Mouse (Mus musculus) MEL (cell line): ENCODE data around the gene Gm37240. TPM values are rescaled to one million over a fixed set of nuclear protein-coding genes. Genes with fewer than 3 reads are reported as not detected.

Experiments used
- DNase-seq: peaks from one replicate; pipeline ENCODE4 v3.0.0; 2011; ENCODE audit warnings: low read depth, low spot score
- H3K27ac ChIP-seq: 2 replicates; pipeline ENCODE4 v1.5.1; 2012; ENCODE audit warnings: low read depth, mild to moderate bottlenecking, control low read depth, low read length, moderate library complexity; ENCODE audit not compliant: control insufficient read depth
- H3K27me3 ChIP-seq, 2 experiments: fragments of 150-350 bp in 1 of 2; sonication (generic) in 1 of 2; 2 replicates each; pipeline ENCODE4 v1.6.1; 2012; ENCODE audit warnings: low read length in 2 of 2, mild to moderate bottlenecking in 2 of 2, improper control_type of control experiment in 1 of 2, moderate library complexity in 1 of 2; ENCODE audit not compliant: insufficient read depth in 2 of 2, control insufficient read depth in 1 of 2
- H3K36me3 ChIP-seq, 2 experiments: 2 replicates each; pipeline ENCODE4 v1.6.1; 2012 to 2014; ENCODE audit warnings: low read length in 2 of 2, improper control_type of control experiment in 1 of 2, inconsistent platforms in 1 of 2, mild to moderate bottlenecking in 1 of 2; ENCODE audit not compliant: insufficient read depth in 2 of 2, control insufficient read depth in 1 of 2
- H3K4me1 ChIP-seq, 2 experiments: fragments of 150-350 bp in 1 of 2; sonication (generic) in 1 of 2; 2 replicates each; pipeline ENCODE4 v1.6.1; 2012; ENCODE audit warnings: low read length in 2 of 2, improper control_type of control experiment in 1 of 2, mild to moderate bottlenecking in 1 of 2; ENCODE audit not compliant: insufficient read depth in 2 of 2, control insufficient read depth in 1 of 2
- H3K4me3 ChIP-seq, 2 experiments: fragments of 150-350 bp in 1 of 2; sonication (generic) in 1 of 2; 2 replicates each; pipeline ENCODE4 v1.5.1; 2012; ENCODE audit warnings: low read depth in 2 of 2, low read length in 2 of 2, mild to moderate bottlenecking in 2 of 2, moderate library complexity in 2 of 2, control low read depth in 1 of 2, improper control_type of control experiment in 1 of 2; ENCODE audit not compliant: control insufficient read depth in 1 of 2, insufficient read depth in 1 of 2
- H3K79me2 ChIP-seq: 2 replicates; pipeline ENCODE4 v1.6.1; 2012; ENCODE audit warnings: mild to moderate bottlenecking, low read length, moderate library complexity; ENCODE audit not compliant: control insufficient read depth, poor library complexity, insufficient read depth
- H3K9ac ChIP-seq: 2 replicates; pipeline ENCODE4 v1.6.1; 2012; ENCODE audit warnings: low read depth, mild to moderate bottlenecking, control low read depth, low read length, moderate library complexity; ENCODE audit not compliant: control insufficient read depth, poor library complexity, severe bottlenecking
- H3K9me3 ChIP-seq: fragments of 150-350 bp; sonication (generic); replicated peaks from 2 replicates; pipeline ENCODE4 v1.6.1; 2012; ENCODE audit warnings: mild to moderate bottlenecking, low read length, improper control_type of control experiment, moderate library complexity; ENCODE audit not compliant: insufficient read depth
- CHD1 ChIP-seq: IDR thresholded peaks from 2 replicates; pipeline ENCODE4 v1.6.1; 2012; ENCODE audit warnings: low read depth, mild to moderate bottlenecking, inconsistent platforms, low read length, improper control_type of control experiment
- CHD2 ChIP-seq: IDR thresholded peaks from 2 replicates; pipeline ENCODE4 v1.6.1; 2011; ENCODE audit warnings: low read length, improper control_type of control experiment
- E2F4 ChIP-seq: IDR thresholded peaks from 2 replicates; pipeline ENCODE4 v1.6.1; 2011; ENCODE audit warnings: low read depth, low read length, improper control_type of control experiment, borderline replicate concordance
- ETS1 ChIP-seq: IDR thresholded peaks from 2 replicates; pipeline ENCODE4 v1.6.1; 2012; ENCODE audit warnings: low read depth, mild to moderate bottlenecking, inconsistent platforms, low read length, improper control_type of control experiment, moderate library complexity
- GABPA ChIP-seq: IDR thresholded peaks from 2 replicates; pipeline ENCODE4 v1.6.1; 2012; ENCODE audit warnings: low read depth, mild to moderate bottlenecking, inconsistent platforms, low read length, improper control_type of control experiment, moderate library complexity
- GATA1 ChIP-seq: IDR thresholded peaks from 2 replicates; pipeline ENCODE4 v1.6.1; 2011; ENCODE audit warnings: low read depth, low read length, improper control_type of control experiment
- JUND ChIP-seq: IDR thresholded peaks from 2 replicates; pipeline ENCODE4 v1.6.1; 2011; ENCODE audit warnings: low read depth, mild to moderate bottlenecking, improper control_type of control experiment, low read length
- MAX ChIP-seq: IDR thresholded peaks from 2 replicates; pipeline ENCODE4 v1.6.1; 2011; ENCODE audit warnings: low read length, improper control_type of control experiment
- MAZ ChIP-seq: IDR thresholded peaks from 2 replicates; pipeline ENCODE4 v1.6.1; 2012; ENCODE audit warnings: low read depth, mild to moderate bottlenecking, inconsistent platforms, low read length, improper control_type of control experiment
- MEF2A ChIP-seq: IDR thresholded peaks from 2 replicates; pipeline ENCODE4 v1.6.1; 2014; ENCODE audit warnings: low read depth, mild to moderate bottlenecking, inconsistent platforms, low read length, improper control_type of control experiment; ENCODE audit not compliant: poor library complexity, insufficient replicate concordance, severe bottlenecking; ENCODE audit errors: extremely low read depth
- MXI1 ChIP-seq: IDR thresholded peaks from 2 replicates; pipeline ENCODE4 v1.6.1; 2011; ENCODE audit warnings: mild to moderate bottlenecking, low read depth, low read length, improper control_type of control experiment
- MYB ChIP-seq: IDR thresholded peaks from 2 replicates; pipeline ENCODE4 v1.6.1; 2011; ENCODE audit warnings: mild to moderate bottlenecking, low read depth, low read length, improper control_type of control experiment
- NELFE ChIP-seq: IDR thresholded peaks from 2 replicates; pipeline ENCODE4 v1.6.1; 2011; ENCODE audit warnings: low read depth, low read length, improper control_type of control experiment
- POLR2A ChIP-seq, 2 experiments: IDR thresholded peaks; 2 replicates each; pipeline ENCODE4 v1.6.1; 2011 to 2012; ENCODE audit warnings: low read length in 2 of 2, mild to moderate bottlenecking in 2 of 2, control low read depth in 1 of 2, improper control_type of control experiment in 1 of 2, low read depth in 1 of 2, moderate library complexity in 1 of 2; ENCODE audit not compliant: control insufficient read depth in 1 of 2, insufficient read depth in 1 of 2, poor library complexity in 1 of 2
- POLR2AphosphoS5 ChIP-seq: IDR thresholded peaks from 2 replicates; pipeline ENCODE4 v1.6.1; 2012; ENCODE audit warnings: low read depth, borderline replicate concordance, mild to moderate bottlenecking, inconsistent platforms, low read length, moderate library complexity, mixed read lengths
- RAD21 ChIP-seq: IDR thresholded peaks from 2 replicates; pipeline ENCODE4 v1.6.1; 2011; ENCODE audit warnings: mild to moderate bottlenecking, low read depth, low read length, improper control_type of control experiment
- RCOR1 ChIP-seq: IDR thresholded peaks from 2 replicates; pipeline ENCODE4 v1.6.1; 2012; ENCODE audit warnings: low read depth, mild to moderate bottlenecking, inconsistent platforms, low read length, improper control_type of control experiment
- SMC3 ChIP-seq: IDR thresholded peaks from 2 replicates; pipeline ENCODE4 v1.6.1; 2011; ENCODE audit warnings: low read depth, low read length, improper control_type of control experiment
- TAL1 ChIP-seq: IDR thresholded peaks from 2 replicates; pipeline ENCODE4 v1.6.1; 2012; ENCODE audit warnings: mild to moderate bottlenecking, inconsistent platforms, low read length, moderate library complexity, mixed read lengths
- UBTF ChIP-seq: IDR thresholded peaks from 2 replicates; pipeline ENCODE4 v1.6.1; 2012; ENCODE audit warnings: low read depth, mild to moderate bottlenecking, inconsistent platforms, low read length, improper control_type of control experiment, moderate library complexity, borderline replicate concordance; ENCODE audit not compliant: insufficient read depth
- USF1 ChIP-seq: IDR thresholded peaks from 2 replicates; pipeline ENCODE4 v1.6.1; 2014; ENCODE audit warnings: low read depth, mild to moderate bottlenecking, inconsistent platforms, low read length, improper control_type of control experiment, moderate library complexity
- USF2 ChIP-seq, 2 experiments: IDR thresholded peaks; 2 replicates each; pipeline ENCODE4 v1.6.1; 2011 to 2012; ENCODE audit warnings: improper control_type of control experiment in 2 of 2, low read length in 2 of 2, borderline replicate concordance in 1 of 2, inconsistent platforms in 1 of 2, low read depth in 1 of 2, mild to moderate bottlenecking in 1 of 2; ENCODE audit not compliant: insufficient read depth in 1 of 2
- ZC3H11A ChIP-seq: IDR thresholded peaks from 2 replicates; pipeline ENCODE4 v1.6.1; 2012; ENCODE audit warnings: low read depth, mild to moderate bottlenecking, inconsistent platforms, low read length, improper control_type of control experiment
- ZKSCAN1 ChIP-seq: IDR thresholded peaks from 2 replicates; pipeline ENCODE4 v1.6.1; 2012; ENCODE audit warnings: low read depth, mild to moderate bottlenecking, inconsistent platforms, low read length, improper control_type of control experiment, moderate library complexity
- polyA plus RNA-seq, 2 experiments: library from polyadenylated mRNA; stranded (reverse) in 1 of 2; unstranded in 1 of 2; fragments of >175 nt in 1 of 2; fragments of >200 nt in 1 of 2; gene quantifications; 2 replicates each; pipeline versions ENCODE4 v1.2.1 to v1.2.4; 2012; ENCODE audit warnings: low replicate concordance in 2 of 2, low read depth in 1 of 2; ENCODE audit not compliant: insufficient read length in 2 of 2, insufficient read depth in 1 of 2, missing spikeins in 1 of 2
- total RNA-seq: library from RNA; depleted of rRNA; stranded (reverse); fragments of 300-350 nt; gene quantifications from 2 replicates; pipeline ENCODE4 v1.2.3, GENCODE M21; 2012

The Gm37240 gene
- total and polyA plus RNA-seq, 3 experiments, result 0.04 TPM; not detected in 2

GRCm38 (mm10) chr3:85793166-85793565 is 94.2 kb downstream of the Gm37240 start:
- TF ChIP-seq MAX (no peak), UBTF (no peak), POLR2A (IDR thresholded peaks at IDR 0.05; ENCODE audit: control insufficient read depth in 1 of 2, insufficient read depth in 1 of 2, low read depth in 1 of 2, low read length in 2 of 2, poor library complexity in 1 of 2) (no peak), SMC3 (no peak), MAZ (no peak), MXI1 (no peak), RAD21 (no peak), TAL1 (no peak), GABPA (no peak), E2F4 (no peak)
- no peak for DNase-seq
- Histone ChIP-seq H3K4me3 (no peak overlapping the region), H3K27me3 (peaks cover 0 to 1% of the 10 kb centered on the region in 2 experiments; a peak in 1 of 4 replicates), H3K9me3 (no peaks in the 10 kb centered on the region), H3K79me2 (no peaks in the 10 kb centered on the region), H3K27ac (no peak overlapping the region), H3K4me1 (no peaks in the 10 kb centered on the region), H3K9ac (no peak overlapping the region), H3K36me3 (no peaks in the 10 kb centered on the region)

GRCm38 (mm10) chr3:85789748-85790147 is 97.6 kb downstream of the Gm37240 start:
- no peak for DNase-seq
- Histone ChIP-seq H3K27ac (no peak overlapping the region), H3K9me3 (no peaks in the 10 kb centered on the region), H3K36me3 (no peaks in the 10 kb centered on the region), H3K4me3 (no peak overlapping the region), H3K9ac (no peak overlapping the region), H3K4me1 (no peaks in the 10 kb centered on the region), H3K27me3 (no peaks in the 10 kb centered on the region), H3K79me2 (no peaks in the 10 kb centered on the region)
- no peak for TF ChIP-seq CHD1
- TF ChIP-seq POLR2A (IDR thresholded peaks at IDR 0.05; ENCODE audit: control insufficient read depth in 1 of 2, insufficient read depth in 1 of 2, low read depth in 1 of 2, low read length in 2 of 2, poor library complexity in 1 of 2), result no peak
- TF ChIP-seq POLR2AphosphoS5, result no peak
- no peak for TF ChIP-seq TAL1
- TF ChIP-seq ZKSCAN1, result no peak
- no peak for TF ChIP-seq NELFE
- TF ChIP-seq UBTF, result no peak
- no peak for TF ChIP-seq RCOR1
- TF ChIP-seq CHD2, result no peak
- TF ChIP-seq USF2 (IDR thresholded peaks at IDR 0.05; ENCODE audit: borderline replicate concordance in 1 of 2, insufficient read depth in 1 of 2, low read depth in 1 of 2, low read length in 2 of 2), result no peak
- no peak for TF ChIP-seq ETS1
- no peak for TF ChIP-seq GATA1
- TF ChIP-seq USF1, result no peak
- no peak for TF ChIP-seq MAZ
- TF ChIP-seq JUND, result no peak
- no peak for TF ChIP-seq SMC3
- no peak for TF ChIP-seq MYB
- TF ChIP-seq MEF2A, result no peak
- TF ChIP-seq ZC3H11A, result no peak
